Mouse (Mus musculus) activated CD4-positive, CD25-positive, alpha-beta regulatory T cell, adult 4 months (primary cell): ENCODE data around the gene Braf. TPM values are rescaled to one million over a fixed set of nuclear protein-coding genes. Genes with fewer than 3 reads are reported as not detected.
A peak's percentile ranks its signal among the peaks of the same experiment; 100 is the strongest.

Experiments
- ATAC-seq: one replicate; pipeline ENCODE4 v1.8.0; 2017
- polyA plus RNA-seq, 2 experiments: library from polyadenylated mRNA; unstranded; fragments of 100-300 nt; shearing (Covaris generic); gene quantifications; one replicate each; pipeline ENCODE4 v1.2.1; 2017

Gene Braf
- polyA plus RNA-seq, 2 experiments from 2014 or later, result 15.0 to 15.6 TPM

GRCm38 (mm10) chr6:39606862-39607261 is 118.4 kb downstream of the Braf start:
- peak; percentile 96 for ATAC-seq

DNA sequence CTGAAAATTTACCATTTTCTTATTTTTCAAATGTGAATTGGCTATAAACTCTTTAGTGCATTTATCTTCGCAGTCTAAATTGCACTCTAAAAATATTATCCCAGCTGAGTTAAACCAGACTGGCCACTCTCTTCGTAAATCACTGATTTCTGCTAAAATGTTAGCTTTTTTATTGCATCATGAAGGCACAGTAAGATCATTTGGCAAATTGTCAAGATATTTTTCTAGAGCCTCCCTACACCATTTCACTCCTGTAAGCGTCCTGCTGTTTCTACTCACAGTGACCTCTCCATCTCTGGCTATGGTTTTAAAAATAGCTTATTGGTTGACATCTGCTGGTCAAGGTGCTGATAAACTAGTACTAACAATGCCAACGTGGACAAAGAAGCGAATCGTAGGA is 119.2 kb downstream of the Braf start:
- ATAC-seq, result no peak

DNA sequence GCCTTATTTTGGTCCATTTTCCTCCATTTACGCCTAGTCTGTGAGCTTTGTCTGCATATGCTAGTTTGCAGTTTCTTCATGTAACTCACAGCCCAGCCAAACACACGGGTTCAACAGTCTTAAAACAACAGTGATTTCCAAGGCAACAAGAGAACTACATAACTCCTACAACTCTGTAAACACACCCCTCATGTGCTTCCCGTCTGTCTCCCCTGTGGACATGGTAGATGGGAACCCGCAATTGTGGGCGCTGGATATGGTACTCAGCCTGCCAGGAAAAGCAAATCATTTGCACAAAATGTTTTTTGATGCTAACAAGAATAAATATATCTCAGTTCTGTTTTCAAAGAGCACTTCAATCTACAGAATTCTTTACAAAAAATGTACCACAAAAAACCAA is 120.7 kb downstream of the Braf start:
- no peak for ATAC-seq

GRCm38 (mm10) chr6:39601828-39602227 is 123.4 kb downstream of the Braf start:
- no peak for ATAC-seq

- ATAC-seq, result no peak
Measured at GRCm38 (mm10) chr6:39600851-39601250, 124.4 kb downstream of the Braf start.

DNA sequence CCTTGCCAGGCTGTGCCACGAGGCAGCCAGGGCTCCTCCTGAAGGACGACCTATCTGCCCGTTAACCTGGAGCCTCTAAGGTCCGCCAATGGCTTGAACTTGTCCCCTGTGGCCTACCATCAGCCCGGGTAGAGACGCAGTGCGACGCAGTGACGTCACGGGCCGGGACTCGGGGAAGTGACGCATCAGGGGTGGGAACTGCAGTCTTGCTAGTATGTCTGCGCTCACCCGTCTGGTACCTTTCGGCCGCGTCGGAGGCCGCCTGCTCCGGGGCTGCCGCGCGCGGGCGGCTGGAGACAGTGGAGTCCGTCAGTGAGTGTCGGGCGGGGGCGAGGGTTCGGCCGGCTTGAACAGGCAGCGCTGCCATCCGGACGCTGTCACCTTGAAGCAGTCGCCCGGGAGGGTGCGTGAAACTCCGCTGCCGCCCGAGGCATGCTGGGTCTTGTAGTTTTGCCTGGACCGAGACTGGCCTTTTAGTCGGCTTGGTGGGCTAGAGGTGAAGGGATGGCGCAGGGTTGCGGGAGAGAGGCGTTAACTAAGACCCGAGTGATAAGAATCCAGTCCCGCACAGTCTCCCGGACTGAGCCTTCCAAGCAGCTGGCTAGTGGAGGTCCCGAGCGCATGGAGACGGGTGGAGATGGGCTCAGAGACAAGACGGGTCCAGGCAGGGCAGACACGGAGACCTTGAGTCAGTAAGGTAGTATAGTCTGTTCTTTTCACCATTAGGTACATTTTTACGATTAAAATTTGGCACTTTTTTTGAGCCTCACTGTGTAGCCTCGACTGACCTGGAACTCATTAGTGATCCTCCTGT is 132.7 kb downstream of the Braf start, which contains the start of gene Ndufb2:
TSS of gene Ndufb2 (plus strand) at position 174 of the 814 bp plus-strand sequence.
- peak; percentile 99 for ATAC-seq

DNA sequence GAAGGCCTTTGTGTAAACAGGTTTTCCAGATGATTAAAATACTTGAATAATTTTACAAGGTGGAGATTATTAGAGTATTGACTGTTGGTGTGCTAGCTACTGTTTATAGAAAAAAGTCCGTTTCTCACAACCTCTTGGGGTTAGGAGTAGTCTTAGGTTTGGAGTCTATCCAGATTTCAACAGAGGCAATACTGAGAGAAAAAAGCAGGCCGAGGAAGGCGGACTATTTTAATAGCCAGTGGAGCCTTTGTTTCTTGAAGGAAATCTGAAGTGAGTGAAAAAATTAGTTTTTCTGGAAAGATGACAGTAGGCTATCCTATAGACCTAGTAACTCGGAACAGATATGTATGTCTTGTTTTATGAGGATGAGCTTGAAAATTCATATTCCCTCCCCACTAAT is 133.8 kb downstream of the Braf start:
- no peak for ATAC-seq

- no peak for ATAC-seq
Measured at GRCm38 (mm10) chr6:39585517-39585916, 139.7 kb downstream of the Braf start, which contains the start of gene Gm42420. Gene Gm42420 (plus strand): TSS chr6:39585753.

DNA sequence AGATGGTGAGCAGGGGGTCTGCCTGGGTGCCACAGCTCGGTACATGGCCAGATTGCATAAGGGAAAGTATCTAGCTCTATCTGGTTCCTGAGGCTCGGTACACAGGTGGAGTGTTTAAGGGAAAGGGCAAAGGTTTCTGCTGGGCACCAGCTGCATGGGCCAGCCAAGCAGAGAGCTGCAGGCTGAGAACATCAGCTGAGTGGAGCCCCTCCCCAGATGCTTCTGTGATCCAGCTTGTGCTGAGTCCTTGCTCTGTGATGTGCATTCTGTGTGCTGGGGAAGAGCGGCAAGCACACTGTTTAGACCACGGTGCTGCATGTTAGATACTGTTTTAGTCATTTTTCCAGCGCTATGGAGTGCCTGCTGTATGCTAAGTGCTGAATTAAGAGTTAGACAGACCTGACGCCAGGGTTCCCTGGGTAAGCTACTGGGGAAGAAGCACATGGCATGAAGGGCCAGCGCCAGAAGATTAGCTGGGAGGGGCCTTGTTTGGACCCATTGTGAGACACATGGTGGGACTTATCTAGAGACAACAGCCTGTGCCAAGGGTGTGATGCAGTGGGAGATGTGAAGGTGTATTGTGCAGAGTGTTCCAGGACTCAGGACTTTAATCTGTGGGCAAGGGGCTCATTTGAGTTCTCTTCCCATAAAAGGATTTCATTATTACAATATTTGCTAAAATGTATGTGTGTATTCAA is 144.0 kb downstream of the Braf start:
- no peak for ATAC-seq

DNA sequence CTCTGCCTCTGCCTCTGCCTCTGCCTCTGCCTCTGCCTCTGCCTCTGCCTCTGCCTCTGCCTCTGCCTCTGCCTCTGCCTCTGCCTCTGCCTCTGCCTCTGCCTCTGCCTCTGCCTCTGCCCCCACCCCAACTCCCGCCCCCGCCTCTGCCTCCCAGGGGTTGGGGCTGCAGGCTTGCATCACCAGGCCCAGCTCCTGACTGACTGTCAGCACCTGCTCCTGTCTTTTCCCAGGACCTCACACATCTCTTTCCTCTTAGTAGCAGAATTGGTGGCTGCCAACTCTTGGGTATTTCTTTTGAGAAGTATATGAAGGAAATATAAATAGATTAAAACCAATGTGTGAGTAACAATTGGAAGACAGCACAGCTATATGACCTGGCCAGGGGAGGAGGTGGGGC is 144.7 kb downstream of the Braf start:
- ATAC-seq, result no peak

DNA sequence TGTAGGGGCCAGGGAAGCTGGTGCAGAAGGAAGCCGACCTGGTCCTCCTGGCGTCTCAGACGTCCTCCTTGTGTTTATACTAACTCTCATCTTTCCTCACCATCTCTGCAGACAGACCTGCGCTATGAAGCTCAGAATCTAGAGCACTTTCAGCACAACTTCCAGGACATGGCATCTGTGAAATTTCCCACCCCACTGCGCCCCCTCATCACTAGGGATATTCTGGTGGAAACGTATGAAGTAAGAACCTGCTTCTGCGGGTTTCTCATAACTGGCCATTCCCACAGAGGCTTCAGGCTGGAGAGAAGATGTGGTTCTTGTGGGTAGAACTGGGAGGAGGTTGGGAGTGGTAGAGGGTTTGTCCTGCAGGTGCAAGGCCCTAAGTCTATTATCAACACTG is 145.7 kb downstream of the Braf start:
- ATAC-seq, result no peak

DNA sequence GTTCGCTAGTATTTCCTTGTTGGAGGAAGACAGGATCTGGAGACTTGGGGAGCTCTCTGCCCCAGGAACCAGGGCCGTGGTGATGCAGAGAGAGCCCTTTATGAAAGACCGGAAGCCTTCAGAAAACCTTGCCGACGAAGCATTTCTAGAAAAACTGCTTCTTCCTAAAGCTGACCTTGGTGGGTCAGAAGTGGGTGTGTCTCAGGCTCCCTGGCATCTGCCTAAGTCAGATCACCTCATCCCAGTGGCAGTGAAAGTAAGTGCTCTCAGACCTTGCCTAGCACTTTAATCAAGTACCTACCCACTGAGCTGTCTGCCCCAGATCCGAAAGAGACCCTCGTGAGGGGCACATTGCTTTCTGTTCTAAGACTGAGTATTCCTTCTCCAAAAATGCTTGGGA is 150.3 kb downstream of the Braf start:
- ATAC-seq, result no peak

- ATAC-seq, result no peak
Measured at GRCm38 (mm10) chr6:39574555-39574869, 150.8 kb downstream of the Braf start.

GRCm38 (mm10) chr6:39573791-39574554 is 151.3 kb downstream of the Braf start, which contains the start of gene Adck2:
Gene Adck2 (plus strand): TSS chr6:39573873.
- peak; percentile 99 for ATAC-seq

GRCm38 (mm10) chr6:39570426-39570825 is 154.8 kb downstream of the Braf start:
- no peak for ATAC-seq

DNA sequence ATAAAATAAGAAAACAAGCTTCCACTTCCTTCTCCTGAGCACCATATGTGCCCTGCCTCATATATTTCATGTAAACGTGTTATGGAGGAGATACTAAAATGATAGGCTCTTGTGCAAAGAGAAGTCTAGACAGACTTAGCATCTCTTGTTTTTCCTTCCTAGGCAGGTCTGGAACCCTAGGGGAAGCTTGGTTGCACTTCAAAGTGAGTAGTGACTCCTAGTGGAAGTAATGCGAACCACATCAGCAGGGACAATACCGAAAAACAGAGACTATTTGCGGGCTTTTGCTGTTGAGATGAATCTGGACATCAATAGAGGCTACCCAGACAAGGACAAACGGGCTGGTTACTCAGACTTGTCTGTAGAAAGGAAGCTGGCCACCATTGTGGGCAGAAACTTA is 157.7 kb downstream of the Braf start:
- peak; percentile 79 for ATAC-seq

GRCm38 (mm10) chr6:39562166-39563015 is 162.9 kb downstream of the Braf start:
- ATAC-seq, result peak; percentile 91

DNA sequence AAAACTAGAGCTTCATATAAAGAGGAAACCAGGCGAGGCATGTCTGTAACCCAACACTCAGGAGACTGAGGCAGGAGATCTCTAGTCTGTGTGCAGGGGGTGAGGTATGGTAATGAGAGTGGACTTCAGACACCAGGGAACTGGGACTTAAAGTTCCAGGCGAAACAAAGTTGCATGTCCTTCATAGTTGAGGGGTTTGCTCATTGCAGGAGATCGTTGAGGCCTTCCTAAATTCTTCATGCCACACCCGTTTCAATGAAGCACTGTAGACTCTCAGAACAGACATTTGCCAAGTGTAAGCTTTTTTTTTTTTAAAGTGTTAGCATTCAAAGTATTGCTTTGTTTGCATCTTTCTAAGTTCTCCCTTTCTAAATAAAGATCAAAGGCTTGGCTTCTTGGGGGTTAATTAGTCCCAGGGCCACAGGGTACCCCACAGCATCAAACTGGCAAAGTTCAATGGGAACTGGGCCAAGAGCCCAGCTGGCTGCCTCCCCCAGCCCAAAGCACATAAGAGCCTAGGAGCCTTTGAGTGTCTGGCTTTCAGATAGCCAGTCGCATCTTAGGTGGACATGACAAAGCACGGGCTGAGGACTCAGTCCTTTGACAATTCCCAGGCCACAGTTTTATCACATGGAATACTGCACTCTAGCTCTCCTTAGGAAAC is 165.9 kb downstream of the Braf start:
- ATAC-seq, result no peak

- ATAC-seq, result no peak
Measured at GRCm38 (mm10) chr6:39557723-39558261, 167.5 kb downstream of the Braf start, which contains the start of gene Dennd2a. Gene Dennd2a (minus strand): TSS chr6:39557867.

DNA sequence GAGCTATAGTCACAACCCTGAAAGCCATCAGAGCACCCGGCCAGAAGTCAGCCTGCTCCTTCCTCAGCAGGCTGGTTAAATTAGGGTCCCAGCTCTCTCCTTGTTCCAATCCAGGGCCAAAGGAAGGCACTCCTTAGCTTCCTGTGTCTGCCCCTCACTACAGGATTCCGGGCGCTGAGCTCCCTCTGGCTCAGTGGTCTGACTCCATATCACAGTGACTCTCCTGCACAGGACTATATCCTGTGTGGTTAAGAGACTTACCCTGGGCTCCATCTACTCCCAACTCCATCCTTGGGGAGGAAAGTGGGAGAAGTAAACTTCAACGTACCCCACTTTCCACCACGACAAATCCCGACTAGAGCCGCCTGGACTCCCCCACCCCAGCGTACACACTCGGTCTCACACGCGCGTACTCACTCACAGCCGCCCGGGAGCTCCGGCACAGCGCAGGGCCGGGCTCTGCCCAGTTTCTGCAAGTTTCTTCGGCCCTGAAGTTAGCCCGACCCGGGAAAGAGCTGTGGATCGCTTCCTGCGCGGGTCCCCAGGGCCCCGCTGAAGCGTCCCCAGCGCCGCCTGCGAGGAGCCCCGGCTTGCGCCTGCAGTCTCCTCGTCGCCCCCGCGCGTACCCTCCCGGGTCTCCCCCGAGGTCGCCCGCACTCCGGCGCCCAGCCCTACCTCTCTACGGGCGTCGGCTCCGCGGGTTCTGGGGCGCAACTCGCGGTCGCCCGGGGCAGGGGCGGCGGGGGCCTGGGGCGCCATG is 168.2 kb downstream of the Braf start:
- ATAC-seq, result no peak

GRCm38 (mm10) chr6:39555648-39555945 is 169.7 kb downstream of the Braf start:
- no peak for ATAC-seq
